Mouse (Mus musculus): ENCODE data around the gene Taf8. TPM values are rescaled to one million over a fixed set of nuclear protein-coding genes. Genes with fewer than 3 reads are reported as not detected.

The Taf8 gene
- total and polyA plus RNA-seq, 2 experiments from 2014 or later: 11.5 to 26.4 TPM

- no peaks in the 10 kb centered on the region for H3K9me3 ChIP-seq (replicated peaks; ENCODE audit: control insufficient read depth, low read length)
- no peak overlapping the region for H3K9ac ChIP-seq (replicated peaks; ENCODE audit: low read depth, low read length)
- 88% methylated on average over 2 of the region's 2 CpGs for WGBS
- no peak overlapping the region for H3K4me2 ChIP-seq (ENCODE audit: low read depth, low read length)
- no peak overlapping the region for H3K4me3 ChIP-seq (ENCODE audit: low read depth, low read length)
- H3K27me3 ChIP-seq (ENCODE audit: control insufficient read depth, insufficient read depth, low read length): no peaks in the 10 kb centered on the region
- DNase-seq (ENCODE audit: low spot score): no peak
- peaks cover 22% of the 10 kb centered on the region for H3K4me1 ChIP-seq (ENCODE audit: control insufficient read depth, insufficient read depth)
- no peak for ATAC-seq (ENCODE audit: insufficient read depth, low read depth)
- H3K36me3 ChIP-seq (replicated peaks; ENCODE audit: control insufficient read depth, insufficient read depth, low read length): no peaks in the 10 kb centered on the region
- H3K27ac ChIP-seq (ENCODE audit: low read depth): no peak overlapping the region
- no peak for TF ChIP-seq CTCF (IDR thresholded peaks at IDR 0.05; ENCODE audit: low read depth)
- TF ChIP-seq EP300 (IDR thresholded peaks at IDR 0.05; ENCODE audit: low read depth): no peak
Measured at GRCm38 (mm10) chr17:47458936-47459335, 43.2 kb downstream of the Taf8 start.

- Histone ChIP-seq H3K4me3 (ENCODE audit: low read depth, low read length) (no peak overlapping the region), H3K4me1 (ENCODE audit: control insufficient read depth, insufficient read depth) (peaks cover 22% of the 10 kb centered on the region), H3K9me3 (replicated peaks; ENCODE audit: control insufficient read depth, low read length) (no peaks in the 10 kb centered on the region), H3K36me3 (replicated peaks; ENCODE audit: control insufficient read depth, insufficient read depth, low read length) (no peaks in the 10 kb centered on the region), H3K9ac (replicated peaks; ENCODE audit: low read depth, low read length) (no peak overlapping the region), H3K27me3 (ENCODE audit: control insufficient read depth, insufficient read depth, low read length) (no peaks in the 10 kb centered on the region), H3K4me2 (ENCODE audit: low read depth, low read length) (no peak overlapping the region), H3K27ac (ENCODE audit: low read depth) (no peak overlapping the region)
- ATAC-seq (ENCODE audit: insufficient read depth, low read depth) (no peak), DNase-seq (ENCODE audit: low spot score) (no peak)
- 55% methylated on average over 13 of the region's 13 CpGs for WGBS
- TF ChIP-seq CTCF (IDR thresholded peaks at IDR 0.05; ENCODE audit: low read depth): no peak
Measured at GRCm38 (mm10) chr17:47458310-47458709, 43.8 kb downstream of the Taf8 start.

- WGBS: 35% methylated on average over 8 of the region's 8 CpGs
- H3K9ac ChIP-seq (replicated peaks; ENCODE audit: low read depth, low read length): no peak overlapping the region
- no peak overlapping the region for H3K4me2 ChIP-seq (ENCODE audit: low read depth, low read length)
- H3K27ac ChIP-seq (ENCODE audit: low read depth): no peak overlapping the region; the same call in 1 of the 2 replicates
- H3K9me3 ChIP-seq (replicated peaks; ENCODE audit: control insufficient read depth, low read length): no peaks in the 10 kb centered on the region
- no peak overlapping the region for H3K4me3 ChIP-seq (ENCODE audit: low read depth, low read length)
- no peak for DNase-seq (ENCODE audit: low spot score)
- TF ChIP-seq CTCF (IDR thresholded peaks at IDR 0.05; ENCODE audit: low read depth): no peak
- TF ChIP-seq EP300 (IDR thresholded peaks at IDR 0.05; ENCODE audit: low read depth): no peak
- no peak for ATAC-seq (ENCODE audit: insufficient read depth, low read depth)
- H3K4me1 ChIP-seq (ENCODE audit: control insufficient read depth, insufficient read depth): peaks cover 38% of the 10 kb centered on the region
- no peaks in the 10 kb centered on the region for H3K36me3 ChIP-seq (replicated peaks; ENCODE audit: control insufficient read depth, insufficient read depth, low read length)
- no peaks in the 10 kb centered on the region for H3K27me3 ChIP-seq (ENCODE audit: control insufficient read depth, insufficient read depth, low read length)
Measured at GRCm38 (mm10) chr17:47454675-47455074, 47.4 kb downstream of the Taf8 start.

- H3K9me3 ChIP-seq (replicated peaks; ENCODE audit: control insufficient read depth, low read length): no peaks in the 10 kb centered on the region
- peaks cover 48% of the 10 kb centered on the region for H3K4me1 ChIP-seq (ENCODE audit: control insufficient read depth, insufficient read depth)
- no peak for ATAC-seq (ENCODE audit: insufficient read depth, low read depth)
- H3K27me3 ChIP-seq (ENCODE audit: control insufficient read depth, insufficient read depth, low read length): no peaks in the 10 kb centered on the region
- DNase-seq (ENCODE audit: low spot score): no peak
- H3K4me3 ChIP-seq (ENCODE audit: low read depth, low read length): no peak overlapping the region
- 38% methylated on average over 7 of the region's 7 CpGs for WGBS
- TF ChIP-seq CTCF (IDR thresholded peaks at IDR 0.05; ENCODE audit: low read depth): no peak
- TF ChIP-seq EP300 (IDR thresholded peaks at IDR 0.05; ENCODE audit: low read depth): no peak
- no peak overlapping the region for H3K4me2 ChIP-seq (ENCODE audit: low read depth, low read length)
- H3K9ac ChIP-seq (replicated peaks; ENCODE audit: low read depth, low read length): no peak overlapping the region
- peak overlapping the region; percentile 64 for H3K27ac ChIP-seq (ENCODE audit: low read depth)
- H3K36me3 ChIP-seq (replicated peaks; ENCODE audit: control insufficient read depth, insufficient read depth, low read length): no peaks in the 10 kb centered on the region
Measured at GRCm38 (mm10) chr17:47452886-47453285, 49.2 kb downstream of the Taf8 start.

- Histone ChIP-seq H3K4me3 (ENCODE audit: low read depth, low read length) (no peak overlapping the region), H3K36me3 (replicated peaks; ENCODE audit: control insufficient read depth, insufficient read depth, low read length) (no peaks in the 10 kb centered on the region), H3K27ac (ENCODE audit: low read depth) (peak overlapping the region; percentile 90), H3K4me1 (ENCODE audit: control insufficient read depth, insufficient read depth) (peaks cover 57% of the 10 kb centered on the region), H3K9me3 (replicated peaks; ENCODE audit: control insufficient read depth, low read length) (no peaks in the 10 kb centered on the region), H3K27me3 (ENCODE audit: control insufficient read depth, insufficient read depth, low read length) (no peaks in the 10 kb centered on the region), H3K9ac (replicated peaks; ENCODE audit: low read depth, low read length) (0 out of 2 replicates have a peak overlapping the region, but pooled peaks have one; percentile 9), H3K4me2 (ENCODE audit: low read depth, low read length) (no peak overlapping the region)
- TF ChIP-seq CTCF (IDR thresholded peaks at IDR 0.05; ENCODE audit: low read depth) (no peak), EP300 (IDR thresholded peaks at IDR 0.05; ENCODE audit: low read depth) (no peak)
- no peak for ATAC-seq (ENCODE audit: insufficient read depth, low read depth)
- WGBS: 61% methylated on average over 12 of the region's 12 CpGs
- no peak for DNase-seq (ENCODE audit: low spot score)
Measured at GRCm38 (mm10) chr17:47450880-47451565, 51.1 kb downstream of the Taf8 start.

- DNase-seq (ENCODE audit: low spot score): peak; percentile 91
- Histone ChIP-seq H3K4me3 (ENCODE audit: low read depth, low read length) (no peak overlapping the region), H3K27ac (ENCODE audit: low read depth) (peak overlapping the region; percentile 90), H3K9ac (replicated peaks; ENCODE audit: low read depth, low read length) (no peak overlapping the region), H3K9me3 (replicated peaks; ENCODE audit: control insufficient read depth, low read length) (no peaks in the 10 kb centered on the region), H3K36me3 (replicated peaks; ENCODE audit: control insufficient read depth, insufficient read depth, low read length) (no peaks in the 10 kb centered on the region), H3K4me2 (ENCODE audit: low read depth, low read length) (no peak overlapping the region), H3K27me3 (ENCODE audit: control insufficient read depth, insufficient read depth, low read length) (no peaks in the 10 kb centered on the region), H3K4me1 (ENCODE audit: control insufficient read depth, insufficient read depth) (peaks cover 62% of the 10 kb centered on the region)
- ATAC-seq (ENCODE audit: insufficient read depth, low read depth): peak; percentile 84
- WGBS: 26% methylated on average over 7 of the region's 7 CpGs
- TF ChIP-seq EP300 (IDR thresholded peaks at IDR 0.05; ENCODE audit: low read depth) (no peak), CTCF (IDR thresholded peaks at IDR 0.05; ENCODE audit: low read depth) (peak; percentile 33)
Measured at GRCm38 (mm10) chr17:47450239-47450638, 51.9 kb downstream of the Taf8 start.

Measured in heart, postnatal 0 days (tissue).